Mouse (Mus musculus) cerebellum, adult 11-12 months (tissue): ENCODE data around the gene Phgr1.

ENCODE experiments used
- DNase-seq: peaks from one replicate; pipeline ENCODE4 v3.0.0; 2022

Phgr1 gene

GRCm38 (mm10) chr2:118824396-118824795 is 51.8 kb downstream of the Phgr1 start:
- no peak for DNase-seq
